Comparison of ENCODE assay signal across 8 mouse cellular contexts in the genomic region with DNA sequence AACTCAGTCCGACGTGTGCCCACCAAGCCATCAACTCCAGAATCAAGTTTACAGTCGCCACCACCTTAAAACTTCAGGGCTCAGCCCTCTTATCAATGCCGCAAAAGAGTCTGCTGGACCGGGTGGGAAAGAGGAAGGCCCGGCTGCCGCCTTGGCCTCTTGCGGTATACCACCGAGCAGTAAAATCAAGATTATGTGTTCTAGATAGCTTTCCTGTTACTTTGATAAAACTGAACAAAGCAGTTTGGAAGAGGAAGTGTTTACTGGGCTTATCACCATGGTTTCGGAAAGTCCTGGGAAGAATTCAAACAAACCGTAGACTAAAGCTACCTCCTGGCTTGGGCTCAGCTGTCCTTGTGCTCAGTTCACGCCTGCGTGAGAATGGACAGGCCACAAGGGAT. TPM values are rescaled to one million over a fixed set of nuclear protein-coding genes. Genes with fewer than 3 reads are reported as not detected.
DNase-seq lines count a peak whose midpoint lies in the region; ATAC-seq and TF ChIP-seq lines count a peak whose summit lies in the region.

No protein-coding gene starts in this region.

- TF ChIP-seq POLR2A in brain, embryonic 14.5 days (IDR thresholded peaks at IDR 0.05; ENCODE audit: borderline replicate concordance, extremely low read depth, insufficient read depth, insufficient read length, poor library complexity, severe bottlenecking), result no peak

- no peak for DNase-seq in left cerebral cortex, adult 2 months (ENCODE audit: extremely low spot score in 1 of 2, low spot score in 2 of 2)
- DNase-seq in left cerebral cortex, postnatal 25 days (ENCODE audit: low spot score in 2 of 2), result no peak
- DNase-seq in brain, embryonic 14.5 days (ENCODE audit: low read depth), result peak; percentile 13
- peak; percentile 34 for DNase-seq in heart, postnatal 0 days (ENCODE audit: low spot score)
- DNase-seq in adrenal gland, adult 8-10 months, result no peak
- no peak for DNase-seq in left cerebral cortex, postnatal 4 days
- DNase-seq in adrenal gland, postnatal 10 days, result no peak

- no peak for TF ChIP-seq EP300 in heart, postnatal 0 days (IDR thresholded peaks at IDR 0.05; ENCODE audit: low read depth)

- no peaks in the 10 kb centered on the region for H3K36me3 ChIP-seq in heart, postnatal 0 days (replicated peaks; ENCODE audit: control insufficient read depth, insufficient read depth, low read length)
- H3K36me3 ChIP-seq in macrophage (ENCODE audit: inconsistent target), result no peaks in the 10 kb centered on the region

- peak overlapping the region; percentile 83 for H3K4me3 ChIP-seq in left cerebral cortex, adult 2 months
- H3K4me3 ChIP-seq in heart, postnatal 0 days (ENCODE audit: low read depth, low read length), result peak overlapping the region; percentile 69
- peak overlapping the region; percentile 85 for H3K4me3 ChIP-seq in macrophage (ENCODE audit: inconsistent target)

- no peak for ATAC-seq in heart, postnatal 0 days (ENCODE audit: insufficient read depth, low read depth)

- 1% methylated on average over 13 of the region's 13 CpGs for WGBS in heart, postnatal 0 days
- WGBS in macrophage (ENCODE audit: missing documents), result under 1% methylated on average over 13 of the region's 13 CpGs

- peaks cover 12% of the 10 kb centered on the region for H3K4me1 ChIP-seq in heart, postnatal 0 days (ENCODE audit: control insufficient read depth, insufficient read depth)

- H3K27me3 ChIP-seq in heart, postnatal 0 days (ENCODE audit: control insufficient read depth, insufficient read depth, low read length), result no peaks in the 10 kb centered on the region

- H3K27ac ChIP-seq in left cerebral cortex, adult 2 months, result peak overlapping the region; percentile 86
- H3K27ac ChIP-seq in heart, postnatal 0 days (ENCODE audit: low read depth), result peak overlapping the region; percentile 88
- peak overlapping the region; percentile 71 for H3K27ac ChIP-seq in macrophage

- H3K9me3 ChIP-seq in heart, postnatal 0 days (replicated peaks; ENCODE audit: control insufficient read depth, low read length), result no peaks in the 10 kb centered on the region

- peak overlapping the region; percentile 76 for H3K9ac ChIP-seq in heart, postnatal 0 days (replicated peaks; ENCODE audit: low read depth, low read length)

- TF ChIP-seq CTCF in left cerebral cortex, adult 2 months (IDR thresholded peaks at IDR 0.05), result no peak
- TF ChIP-seq CTCF in brain, embryonic 14.5 days (IDR thresholded peaks at IDR 0.05; ENCODE audit: borderline replicate concordance, extremely low read depth, insufficient read depth, insufficient read length), result no peak
- TF ChIP-seq CTCF in heart, postnatal 0 days (IDR thresholded peaks at IDR 0.05; ENCODE audit: low read depth), result no peak

- H3K4me2 ChIP-seq in heart, postnatal 0 days (ENCODE audit: low read depth, low read length), result peak overlapping the region; percentile 92

- intact Hi-C loops in left cerebral cortex, adult 2 months (cut with DNase I), result loop anchor here (2.0 kb wide), 1 partner anchor 40 kb away; no protein-coding TSS in a partner anchor
- intact Hi-C loops in left cerebral cortex, postnatal 25 days (cut with DNase I), result loop anchor here (2.0 to 10.0 kb wide), 3 partner anchors 41 to 1122 kb away; a partner anchor contains a TSS
- intact Hi-C loops in left cerebral cortex, postnatal 4 days (cut with DNase I), result no loop called here

- H3K79me2 ChIP-seq in macrophage (ENCODE audit: inconsistent target), result peaks cover 33% of the 10 kb centered on the region

RNA-seq across cellular contexts. Expression of a gene that starts 0.8 kb away (rescaled TPM):
- total RNA-seq in left cerebral cortex, adult 2 months (2021), result 1 to 10 TPM; 7.8 to 8.3 TPM
- 1 to 10 TPM; 8.2 to 9.5 TPM for total RNA-seq in left cerebral cortex, postnatal 25 days (2021)
- 36.2 and 44.4 TPM in 2 replicates for polyA plus RNA-seq in brain, embryonic 14.5 days (2012; rRNA removed)
- 20.3 and 32.0 TPM in 2 replicates for total RNA-seq in heart, postnatal 0 days (2014; rRNA removed; ENCODE audit: low replicate concordance)
- polyA plus RNA-seq in heart, postnatal 0 days (2015; fragmentation: Nextera tagmentation; extraction: Ambion mirVana), result 8.5 and 8.9 TPM in 2 replicates
- 100 to 1,000 TPM in 1 of 26 experiments, 10 to 100 TPM in 25; 12.9 to 135 (median 50.6) TPM for total RNA-seq in macrophage (2018; cell fraction: chromatin; rRNA removed)
- 10 to 100 TPM in 17 of 26 experiments, 1 to 10 TPM in 9; 5.0 to 33.8 (median 10.9) TPM for total RNA-seq in macrophage (2018; cell fraction: cytosol; rRNA removed)
- 100 to 1,000 TPM in 1 of 26 experiments, 10 to 100 TPM in 25; 16.5 to 107 (median 46.9) TPM for total RNA-seq in macrophage (2018; cell fraction: nucleus; rRNA removed)
- 4.9 to 12.1 TPM (median 5.8 TPM) in 3 replicates for polyA plus RNA-seq in macrophage (2018)
- total RNA-seq in adrenal gland, adult 8-10 months (2022), result 10 to 100 TPM; 11.4 to 14.5 (median 13.5) TPM
- total RNA-seq in left cerebral cortex, postnatal 4 days (2021), result 10 to 100 TPM; 30.9 to 33.0 TPM
- total RNA-seq in adrenal gland, postnatal 10 days (2021), result 10 to 100 TPM; 11.5 to 17.6 TPM

RNA-seq across cellular contexts. Expression of a gene that starts 5.4 kb away (rescaled TPM):
- total RNA-seq in left cerebral cortex, adult 2 months (2021), result 10 to 100 TPM; 10.1 to 10.3 TPM
- 10 to 100 TPM in 1 of 2 experiments, 1 to 10 TPM in 1; 9.5 to 11.5 TPM for total RNA-seq in left cerebral cortex, postnatal 25 days (2021)
- 18.6 and 18.7 TPM in 2 replicates for polyA plus RNA-seq in brain, embryonic 14.5 days (2012; rRNA removed)
- 37.4 and 46.7 TPM in 2 replicates for total RNA-seq in heart, postnatal 0 days (2014; rRNA removed; ENCODE audit: low replicate concordance)
- 71.2 and 77.5 TPM in 2 replicates for polyA plus RNA-seq in heart, postnatal 0 days (2015; fragmentation: Nextera tagmentation; extraction: Ambion mirVana)
- total RNA-seq in macrophage (2018; cell fraction: chromatin; rRNA removed), result 10 to 100 TPM in 5 of 26 experiments, 1 to 10 TPM in 21; 2.5 to 14.2 (median 5.5) TPM
- 1 to 10 TPM; 2.2 to 5.3 (median 4.2) TPM for total RNA-seq in macrophage (2018; cell fraction: cytosol; rRNA removed)
- 1 to 10 TPM; 1.2 to 9.2 (median 4.2) TPM for total RNA-seq in macrophage (2018; cell fraction: nucleus; rRNA removed)
- 2.3 to 8.3 TPM (median 3.3 TPM) in 3 replicates for polyA plus RNA-seq in macrophage (2018)
- 10 to 100 TPM; 13.7 to 24.5 (median 17.6) TPM for total RNA-seq in adrenal gland, adult 8-10 months (2022)
- total RNA-seq in left cerebral cortex, postnatal 4 days (2021), result 10 to 100 TPM; 21.0 to 22.6 TPM
- 10 to 100 TPM; 14.6 to 16.1 TPM for total RNA-seq in adrenal gland, postnatal 10 days (2021)

RNA-seq across cellular contexts. Expression of a gene that starts 31.8 kb away (rescaled TPM):
- 10 to 100 TPM; 27.3 to 28.7 TPM for total RNA-seq in left cerebral cortex, adult 2 months (2021)
- 10 to 100 TPM; 20.2 to 24.0 TPM for total RNA-seq in left cerebral cortex, postnatal 25 days (2021)
- 18.7 and 20.0 TPM in 2 replicates for polyA plus RNA-seq in brain, embryonic 14.5 days (2012; rRNA removed)
- total RNA-seq in heart, postnatal 0 days (2014; rRNA removed; ENCODE audit: low replicate concordance), result 88.4 and 147 TPM in 2 replicates
- 103 and 108 TPM in 2 replicates for polyA plus RNA-seq in heart, postnatal 0 days (2015; fragmentation: Nextera tagmentation; extraction: Ambion mirVana)
- total RNA-seq in macrophage (2018; cell fraction: chromatin; rRNA removed), result 1 to 10 TPM in 5 of 26 experiments, under 1 TPM in 3, not detected in 18; 0.49 to 4.1 (median 1.4) TPM
- 1 to 10 TPM in 23 of 26 experiments, under 1 TPM in 3; 0.68 to 5.1 (median 2.3) TPM for total RNA-seq in macrophage (2018; cell fraction: cytosol; rRNA removed)
- total RNA-seq in macrophage (2018; cell fraction: nucleus; rRNA removed), result 1 to 10 TPM in 12 of 26 experiments, under 1 TPM in 5, not detected in 9; 0.72 to 3.2 (median 1.4) TPM
- polyA plus RNA-seq in macrophage (2018), result 2.3 to 8.6 TPM (median 2.9 TPM) in 3 replicates
- 100 to 1,000 TPM; 223 to 249 (median 233) TPM for total RNA-seq in adrenal gland, adult 8-10 months (2022)
- total RNA-seq in left cerebral cortex, postnatal 4 days (2021), result 10 to 100 TPM in 1 of 2 experiments, 1 to 10 TPM in 1; 9.8 to 12.0 TPM
- total RNA-seq in adrenal gland, postnatal 10 days (2021), result 100 to 1,000 TPM; 145 to 194 TPM

Comparison
In these comparisons a context has a peak if more than half of its experiments do, and no peak if none do; other contexts are left out.
1. DNase-seq: peak in brain, embryonic 14.5 days (single experiment) and heart, postnatal 0 days (single experiment); none in left cerebral cortex, adult 2 months (0 of 2), left cerebral cortex, postnatal 25 days (0 of 2), adrenal gland, adult 8-10 months (single experiment), left cerebral cortex, postnatal 4 days (single experiment) and adrenal gland, postnatal 10 days (single experiment).
2. Peak in every context shown above with its lines, with median percentiles within 50 percentile points of each other: H3K27ac ChIP-seq and H3K4me3 ChIP-seq.